Mouse (Mus musculus) layer of hippocampus, adult 9-11 months (tissue): ENCODE measurements around the gene Cyp2d10.
"Not testable (repeated sequence)": the region's sequence is repeated elsewhere in the genome, so short reads cannot be mapped to it uniquely, and the experiment has no call there.

Source experiments
- DNase-seq: peaks from one replicate; pipeline ENCODE4 v3.0.0; 2022

Cyp2d10 gene

DNA sequence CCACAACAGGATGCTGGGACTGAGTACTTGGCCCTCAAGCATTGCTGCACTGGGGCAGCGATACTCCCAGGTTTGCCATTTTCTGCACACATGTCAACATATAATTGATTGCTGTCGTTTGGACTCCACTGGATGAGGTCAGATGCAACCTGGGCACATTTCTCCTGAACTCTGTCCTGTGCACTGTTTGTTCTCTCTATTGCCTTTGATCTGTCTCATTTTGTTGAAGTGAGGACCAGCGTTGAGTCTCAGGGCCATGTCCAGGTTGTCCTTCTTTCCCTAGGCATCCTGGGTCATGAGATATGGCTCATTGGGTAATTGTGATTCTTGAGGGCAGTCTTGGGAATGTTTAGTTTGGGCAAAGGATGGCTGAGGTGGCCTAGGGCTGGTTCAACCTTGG, 11.0 kb downstream of the Cyp2d10 start:
- not testable (repeated sequence) for DNase-seq

DNA sequence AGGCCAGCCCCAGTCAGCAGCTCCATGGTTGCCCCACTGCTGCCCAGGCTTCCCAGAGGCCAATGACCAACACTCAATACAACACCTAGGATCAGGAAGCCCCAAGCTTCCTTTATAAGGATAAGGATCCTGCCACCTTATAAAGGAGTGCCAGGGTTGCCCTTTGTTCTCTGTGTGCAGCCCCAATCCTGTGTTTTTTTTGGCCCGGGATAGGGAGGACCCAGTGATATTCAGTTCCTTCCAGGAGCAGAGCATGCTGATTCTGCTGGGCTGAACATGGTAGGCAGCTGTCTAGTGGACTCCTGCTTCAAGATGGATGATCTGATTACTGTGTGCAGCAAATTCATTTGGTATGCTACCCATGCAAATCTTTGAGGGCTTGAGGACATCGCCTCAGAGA, 13.1 kb downstream of the Cyp2d10 start, which contains the start of gene Cyp2d11:
Cyp2d11 (minus strand) TSS at position 101 of the 400 bp plus-strand sequence.
- DNase-seq = not testable (repeated sequence)

DNA sequence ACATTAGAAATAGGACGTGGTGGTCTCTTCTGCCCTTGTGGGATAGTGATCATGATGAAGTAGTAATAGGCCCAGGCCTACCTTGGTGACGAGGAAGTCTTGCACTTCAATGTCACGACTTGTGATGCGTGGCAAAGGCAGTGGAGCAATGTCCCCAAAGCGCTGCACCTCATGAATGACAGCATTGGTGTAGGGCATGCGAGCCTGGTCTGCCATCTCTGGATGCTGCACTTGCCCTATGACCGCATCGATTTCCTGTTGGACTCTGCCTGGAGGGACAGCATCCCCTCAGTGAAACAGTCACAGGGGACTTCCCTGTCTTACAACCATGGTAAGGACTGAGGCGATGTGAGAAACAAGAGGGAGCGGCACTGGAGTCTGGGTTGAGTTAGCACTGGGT, 17.1 kb downstream of the Cyp2d10 start:
- DNase-seq = not testable (repeated sequence)

DNA sequence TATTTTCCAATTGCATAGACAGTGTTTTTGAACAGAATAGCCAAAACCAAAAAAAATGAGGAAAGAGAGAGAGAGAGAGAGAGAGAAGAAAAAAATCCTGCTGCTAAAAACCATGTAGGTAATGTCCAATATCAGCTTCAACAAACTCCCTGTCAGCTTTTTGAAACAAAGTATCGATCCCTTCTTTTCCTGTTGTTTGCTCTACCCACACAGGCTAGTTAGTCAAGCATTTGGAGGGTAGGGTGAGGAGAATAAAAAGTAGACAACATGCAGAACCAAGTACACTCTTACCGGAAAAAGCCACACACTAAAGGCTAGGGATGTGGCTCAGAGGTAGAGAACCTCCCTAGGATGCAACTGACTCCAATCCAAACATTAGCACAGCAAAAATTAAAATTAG, 21.3 kb downstream of the Cyp2d10 start:
- no peak for DNase-seq

DNA sequence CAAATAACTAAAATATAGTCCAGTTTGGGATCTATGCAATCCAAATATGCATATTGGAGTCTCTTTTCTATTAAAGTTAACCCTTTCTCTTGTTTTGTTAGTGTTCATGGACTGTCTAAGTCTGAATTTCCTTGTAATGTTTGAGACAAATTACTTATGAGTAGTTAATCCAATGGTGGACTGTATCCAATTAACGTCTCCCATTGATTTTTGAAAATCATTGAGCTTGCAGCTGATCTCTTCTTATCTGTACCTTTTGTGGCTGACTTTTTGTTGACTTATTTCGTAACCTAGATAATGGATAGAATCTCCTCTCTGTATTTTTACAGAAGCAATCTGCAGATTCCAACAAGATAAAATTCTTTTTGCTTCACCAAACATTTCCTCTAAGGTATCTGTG, 24.6 kb downstream of the Cyp2d10 start:
- no peak for DNase-seq

DNA sequence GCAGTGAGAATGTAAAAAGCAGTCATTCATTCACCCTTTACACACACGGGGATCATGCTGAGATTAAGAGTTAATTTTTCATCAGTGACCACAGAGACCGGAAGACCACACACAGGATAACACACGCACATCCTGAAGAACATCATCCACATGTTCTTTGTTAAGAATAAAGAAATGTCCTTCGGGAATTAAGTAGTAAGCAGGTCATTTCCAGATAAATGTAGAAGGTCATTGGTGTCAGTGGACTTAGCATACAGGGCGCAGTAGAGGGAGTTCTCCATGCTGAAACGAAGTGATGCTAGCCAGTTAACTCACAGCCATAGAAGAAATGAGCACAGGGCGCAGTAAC, 26.3 kb downstream of the Cyp2d10 start:
- no peak for DNase-seq

DNA sequence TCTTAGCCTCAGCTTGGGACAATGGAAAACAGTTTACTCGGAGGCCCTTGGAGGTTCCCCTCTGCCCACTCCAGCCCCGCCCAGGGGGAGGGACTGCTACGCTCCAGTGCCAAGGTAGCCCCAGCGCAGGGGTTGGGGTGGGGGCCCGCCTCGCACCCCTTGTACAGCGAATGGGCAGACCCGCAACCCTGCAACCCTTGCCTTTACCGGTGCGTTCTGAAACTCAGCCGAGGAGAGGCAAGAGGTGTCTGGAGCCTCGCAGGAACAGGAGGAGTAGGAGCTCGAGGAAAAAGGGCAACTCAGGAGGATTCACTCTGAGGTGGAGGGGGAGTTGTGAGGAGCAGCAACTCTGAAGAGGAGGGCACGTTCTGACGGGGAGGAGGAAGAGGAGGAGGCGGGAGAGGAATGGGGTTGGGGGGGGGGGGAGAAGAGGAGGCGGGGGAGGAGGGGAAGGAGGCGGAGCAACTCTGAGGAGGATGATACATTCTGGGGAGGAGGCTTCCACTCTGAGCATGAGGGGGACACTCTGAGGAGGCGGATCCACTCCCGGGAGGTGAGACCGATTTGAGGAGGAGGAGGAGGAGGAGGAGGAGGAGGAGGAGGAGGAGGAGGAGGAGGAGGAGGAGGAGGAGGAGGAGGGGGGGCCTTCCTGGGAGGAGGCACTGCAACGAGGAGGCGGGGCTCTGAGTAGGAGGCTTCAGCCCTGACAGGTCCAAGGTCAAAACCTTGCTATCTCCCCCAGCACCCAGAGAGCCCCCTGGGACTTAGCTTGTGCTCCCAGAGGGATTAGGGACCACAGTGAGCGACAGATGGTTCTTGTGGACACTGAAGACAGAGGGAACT, 26.9 kb downstream of the Cyp2d10 start, which contains the start of gene Cyp2d22:
Cyp2d22 (minus strand) TSS at position 390 of the 843 bp plus-strand sequence.
- no peak for DNase-seq

DNA sequence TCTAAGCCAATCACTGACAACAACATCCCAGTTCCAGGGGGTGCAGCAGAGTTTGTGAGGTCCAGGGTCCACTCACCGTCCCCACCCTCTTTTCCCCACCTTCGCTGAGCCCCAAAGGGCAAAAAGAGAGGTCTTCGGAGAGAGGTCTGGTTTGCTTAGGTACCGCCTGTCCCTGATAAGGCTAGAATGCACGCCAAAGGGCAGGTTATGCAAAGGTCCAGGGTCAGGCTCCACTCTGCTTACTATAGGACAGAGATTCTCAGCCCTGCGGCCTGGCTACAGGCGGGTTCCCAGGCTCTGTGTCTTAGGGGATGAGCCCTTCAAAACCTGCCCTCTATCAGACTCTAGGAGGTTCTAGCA, 27.5 kb downstream of the Cyp2d10 start:
- no peak for DNase-seq

DNA sequence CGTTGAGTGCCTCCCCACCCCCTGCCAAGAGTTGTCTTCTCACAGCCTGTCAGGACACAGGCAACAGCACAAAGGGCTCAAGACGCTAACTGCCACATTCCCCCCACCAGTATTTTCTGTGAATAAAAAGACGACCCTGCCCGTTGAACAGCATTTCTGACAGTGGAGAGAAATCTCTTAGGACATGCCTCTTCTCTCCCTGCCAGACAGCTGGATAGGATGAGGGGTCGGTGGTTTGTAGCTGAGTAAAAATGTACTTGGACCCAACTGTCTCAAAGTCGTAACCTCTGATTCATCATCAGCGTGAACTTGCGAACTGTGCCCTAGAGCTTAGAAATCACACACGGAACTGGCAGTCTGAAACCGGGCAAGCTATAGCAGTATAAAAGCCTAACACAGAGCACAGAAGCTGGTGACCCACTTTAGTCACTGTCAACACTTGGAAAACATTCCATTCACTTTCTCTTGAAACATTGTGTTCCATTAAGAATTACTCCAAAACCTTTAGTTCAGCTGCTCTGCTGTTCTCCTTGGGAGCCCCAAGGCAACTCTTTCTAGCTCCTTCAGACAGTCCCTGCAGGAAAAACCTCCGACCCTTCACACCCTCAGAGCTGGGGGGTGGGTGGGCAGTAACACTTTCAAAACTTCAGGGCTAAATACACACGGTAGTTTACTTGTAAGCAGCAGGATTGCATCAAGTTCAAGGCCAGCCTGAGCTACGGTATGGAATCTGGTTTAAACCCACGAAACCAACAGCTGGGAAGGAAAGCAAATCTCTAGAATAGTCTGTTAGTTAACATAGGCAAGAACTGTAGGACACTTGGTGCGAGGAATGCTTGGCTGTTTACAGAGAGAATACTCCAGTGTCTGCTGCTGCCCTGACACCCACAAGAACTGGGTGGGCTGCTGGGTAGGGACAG, 28.5 kb downstream of the Cyp2d10 start:
- DNase-seq = no peak

DNA sequence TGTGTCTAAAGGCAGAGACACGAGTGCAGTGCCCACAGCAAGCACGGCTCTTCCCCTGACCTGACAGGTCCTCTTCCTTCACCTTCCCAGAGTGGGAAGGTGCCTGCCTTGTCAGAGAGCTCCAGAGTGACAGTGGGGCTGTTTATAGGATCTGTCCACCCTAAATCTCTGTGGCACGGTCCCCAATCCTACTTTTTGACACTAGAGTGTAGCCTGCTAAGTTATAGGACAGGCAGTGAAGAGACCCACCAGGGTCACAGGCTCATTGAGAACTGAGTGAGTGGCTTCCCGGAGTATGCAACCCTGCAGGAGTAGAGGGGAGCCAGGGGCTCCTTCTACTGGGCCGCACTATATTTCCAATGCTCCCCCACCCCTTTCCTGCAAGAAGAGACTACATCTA, 29.3 kb downstream of the Cyp2d10 start:
- no peak for DNase-seq

DNA sequence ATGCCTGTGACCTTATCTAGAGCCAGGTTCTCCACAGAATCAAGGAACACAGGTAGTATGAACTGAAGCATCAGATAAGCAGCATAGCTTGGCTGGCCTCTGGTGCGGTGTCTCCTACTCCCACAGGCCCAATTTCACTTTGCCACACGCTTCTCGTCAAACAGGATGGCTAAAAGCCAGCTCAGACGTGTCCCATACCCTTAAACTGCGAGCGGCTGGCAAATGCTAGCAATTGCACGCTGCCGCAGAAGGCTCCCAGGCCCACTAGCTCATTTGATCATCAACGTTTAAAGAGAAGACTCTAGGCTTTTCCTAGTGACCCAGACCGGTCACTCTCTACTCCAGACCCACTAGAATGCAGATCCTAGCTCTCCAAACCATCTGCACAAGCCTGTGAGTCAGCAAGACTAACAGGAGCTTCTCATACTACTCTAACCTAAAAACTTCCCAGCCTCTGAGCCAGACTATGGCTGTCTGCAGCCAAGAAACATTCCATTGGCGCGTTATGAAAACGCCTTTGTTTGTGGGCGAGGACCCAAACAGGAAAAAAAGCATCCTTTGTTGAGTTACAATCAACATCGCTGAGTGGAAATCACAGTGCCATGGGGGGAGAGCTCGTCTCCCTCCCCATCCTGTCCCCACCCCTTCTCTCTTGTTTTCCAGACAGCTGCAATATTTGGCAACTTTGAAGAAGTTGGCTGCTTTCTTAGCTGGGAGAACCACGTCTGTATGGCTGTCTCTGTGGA, 30.4 kb downstream of the Cyp2d10 start:
- peak; percentile 84 for DNase-seq

DNA sequence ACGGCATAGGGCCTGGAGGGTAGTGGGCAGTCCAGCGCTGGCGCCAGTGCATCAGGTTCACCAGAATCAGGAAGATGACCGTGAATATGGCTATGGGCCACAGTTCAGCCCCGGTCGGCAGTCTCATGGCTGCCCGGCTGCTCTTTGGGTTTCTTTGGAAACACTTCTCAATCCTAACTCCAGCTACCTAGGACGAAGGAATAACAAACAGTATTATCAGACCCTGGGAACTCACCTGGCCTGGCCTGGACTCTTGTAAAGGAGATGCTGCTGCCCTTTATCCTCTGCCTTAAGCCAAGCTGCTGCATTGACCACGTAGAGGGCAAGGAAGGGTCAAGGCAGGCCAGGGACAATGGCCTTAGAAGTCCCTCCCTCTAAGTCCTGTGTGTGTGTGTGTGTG, 31.1 kb downstream of the Cyp2d10 start:
- no peak for DNase-seq

DNA sequence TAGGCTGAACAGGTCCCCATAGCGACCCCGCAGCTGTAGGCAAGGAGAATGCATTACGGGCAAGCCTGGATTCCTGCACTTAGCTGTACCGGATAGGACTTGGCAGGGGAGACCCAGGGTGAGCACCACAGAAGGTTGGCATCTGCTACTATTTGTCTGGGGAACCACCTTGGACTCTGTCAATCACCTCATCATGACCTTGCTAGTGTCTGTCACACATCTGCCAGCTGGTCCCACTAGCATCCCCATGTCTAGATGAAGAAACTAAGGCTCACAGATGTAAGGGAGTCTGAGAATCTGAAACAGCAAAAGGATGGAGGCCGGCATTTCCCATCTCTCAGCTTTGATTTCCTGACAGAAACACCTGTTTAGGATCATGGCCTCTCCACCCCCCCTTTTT, 32.6 kb downstream of the Cyp2d10 start:
- DNase-seq = no peak

DNA sequence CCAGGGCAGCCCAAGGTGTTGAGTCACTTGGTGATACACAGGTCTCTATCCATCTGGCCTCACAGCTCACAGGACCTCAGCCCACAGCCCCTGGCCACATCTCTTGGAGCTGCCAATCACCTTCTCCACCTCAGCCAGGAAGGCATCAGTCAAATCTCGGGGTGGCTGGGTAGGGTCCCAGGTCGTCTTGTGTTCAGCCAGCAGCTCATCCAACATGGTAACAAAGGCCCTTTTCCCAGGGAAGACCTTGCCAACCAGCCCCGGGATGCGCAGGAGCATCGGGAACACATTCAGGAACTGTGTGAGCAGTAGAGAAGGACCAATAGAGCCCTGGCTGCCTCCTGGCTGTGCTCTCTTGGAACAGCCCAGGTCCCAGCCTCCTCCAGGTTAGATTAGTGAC, 34.0 kb downstream of the Cyp2d10 start:
- DNase-seq = no peak

DNA sequence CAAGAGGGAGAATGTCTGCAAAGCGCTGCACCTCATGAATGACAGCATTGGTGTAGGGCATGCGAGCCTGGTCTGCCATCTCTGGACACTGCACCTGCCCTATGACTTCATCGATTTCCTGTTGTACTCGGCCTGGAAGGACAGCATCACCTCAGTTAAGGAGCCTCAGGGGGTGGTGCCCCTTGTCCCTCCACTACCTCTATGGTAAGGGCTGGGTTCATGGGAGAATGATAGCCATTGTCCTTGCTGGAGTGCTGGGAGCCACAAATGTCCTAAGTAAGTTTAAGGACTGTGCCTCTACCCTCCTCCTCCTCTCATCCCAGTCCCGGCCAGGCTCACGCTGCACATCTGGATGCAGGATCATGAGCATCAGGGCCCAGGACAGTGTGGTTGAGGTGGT, 34.5 kb downstream of the Cyp2d10 start:
- DNase-seq = no peak

DNA sequence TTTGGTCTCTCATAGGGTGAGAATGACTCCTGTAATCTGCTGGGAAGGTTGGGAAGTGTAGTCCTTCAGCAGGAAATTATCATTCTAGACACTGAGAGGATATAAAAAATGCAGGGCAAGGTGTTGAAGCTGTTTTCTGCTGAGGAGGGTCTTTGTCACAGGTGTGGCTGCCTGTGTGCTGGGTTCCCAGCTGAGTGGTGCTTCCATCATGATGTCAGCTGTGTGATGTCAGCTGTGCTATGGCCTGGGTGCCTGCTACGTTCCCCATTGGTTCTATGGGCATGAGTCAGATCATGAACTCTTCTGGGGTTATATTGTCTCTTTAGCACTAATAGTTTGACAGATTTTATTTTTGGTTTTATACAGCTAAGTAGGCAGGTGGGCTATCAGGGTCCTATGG, 38.1 kb downstream of the Cyp2d10 start:
- no peak for DNase-seq

DNA sequence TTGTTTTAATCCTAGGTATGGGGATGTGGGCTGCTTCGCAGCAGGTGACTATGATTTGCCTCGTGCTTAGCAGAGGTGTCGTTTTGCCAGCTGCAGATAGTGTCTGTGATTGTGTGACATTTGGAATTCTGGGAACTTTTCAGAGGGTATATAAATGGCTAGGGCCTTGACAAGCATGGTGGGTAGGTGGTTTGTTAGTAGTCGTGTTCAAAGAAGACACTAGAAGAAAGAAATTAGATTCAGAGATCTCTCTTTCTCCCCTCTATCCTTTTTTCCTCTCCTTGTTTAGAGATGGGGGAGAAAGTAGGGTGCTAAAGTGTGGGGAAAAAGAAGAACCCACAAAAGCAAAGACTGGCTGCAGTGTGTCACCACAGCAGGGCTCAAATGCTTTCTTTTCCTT, 38.8 kb downstream of the Cyp2d10 start:
- no peak for DNase-seq

DNA sequence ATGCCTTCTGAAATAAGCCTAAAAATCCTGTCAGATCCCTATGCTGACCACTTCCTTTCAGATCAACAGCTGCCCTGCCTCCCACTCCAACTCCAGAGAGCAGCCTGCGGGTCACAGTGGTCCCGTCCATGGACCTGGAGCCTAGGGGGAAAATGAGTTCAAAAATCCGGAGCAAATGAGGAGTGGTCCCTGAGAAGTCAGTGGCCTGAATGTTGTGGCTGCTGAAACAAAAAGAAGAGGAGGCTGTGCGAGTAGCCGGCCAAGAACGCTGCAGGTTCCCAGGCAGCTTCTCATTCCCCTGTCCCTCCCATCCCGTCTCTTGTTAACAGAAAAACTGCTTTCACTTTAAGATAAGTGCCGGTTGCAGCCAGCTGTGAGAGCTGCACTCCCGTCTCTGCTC, 42.4 kb downstream of the Cyp2d10 start:
- DNase-seq = not testable (repeated sequence)

DNA sequence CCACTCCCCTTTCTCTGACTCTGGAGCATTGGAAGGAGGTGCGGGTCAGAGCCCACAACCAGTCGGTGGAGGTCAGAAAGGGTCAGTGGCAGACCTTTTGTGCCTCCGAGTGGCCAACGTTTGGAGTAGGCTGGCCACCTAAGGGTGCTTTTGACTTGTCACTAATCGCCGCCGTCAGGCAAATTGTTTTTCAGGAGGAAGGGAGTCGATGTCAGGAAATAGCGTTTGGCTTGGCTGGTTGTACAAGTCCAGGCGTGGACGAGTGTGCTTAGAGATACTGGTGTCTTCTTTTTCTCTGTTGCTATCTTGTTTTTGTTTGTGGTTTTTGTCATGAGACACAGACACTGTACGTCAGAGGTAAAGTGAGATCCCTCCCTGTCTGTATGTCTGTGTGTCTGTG, 43.2 kb downstream of the Cyp2d10 start:
- DNase-seq = not testable (repeated sequence)

DNA sequence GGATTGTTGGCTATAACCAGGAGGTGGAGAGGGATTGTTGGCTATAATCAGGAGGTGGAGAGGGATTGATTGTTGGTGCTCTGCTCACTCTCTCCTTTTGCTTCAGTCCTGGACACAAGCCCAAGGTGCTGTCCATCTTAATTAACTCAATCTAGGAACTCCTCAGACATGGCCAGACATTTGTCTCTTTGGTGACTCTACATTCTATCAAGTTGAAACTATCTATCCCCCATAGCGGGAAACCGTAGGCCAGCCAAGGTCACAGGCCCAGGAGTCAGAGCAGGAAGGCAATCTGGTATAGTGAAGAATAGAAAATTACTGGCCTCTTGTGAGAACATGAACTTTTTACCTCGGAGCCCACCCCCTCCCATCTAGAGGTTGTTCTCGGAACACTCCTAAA, 44.8 kb downstream of the Cyp2d10 start:
- DNase-seq = no peak

DNA sequence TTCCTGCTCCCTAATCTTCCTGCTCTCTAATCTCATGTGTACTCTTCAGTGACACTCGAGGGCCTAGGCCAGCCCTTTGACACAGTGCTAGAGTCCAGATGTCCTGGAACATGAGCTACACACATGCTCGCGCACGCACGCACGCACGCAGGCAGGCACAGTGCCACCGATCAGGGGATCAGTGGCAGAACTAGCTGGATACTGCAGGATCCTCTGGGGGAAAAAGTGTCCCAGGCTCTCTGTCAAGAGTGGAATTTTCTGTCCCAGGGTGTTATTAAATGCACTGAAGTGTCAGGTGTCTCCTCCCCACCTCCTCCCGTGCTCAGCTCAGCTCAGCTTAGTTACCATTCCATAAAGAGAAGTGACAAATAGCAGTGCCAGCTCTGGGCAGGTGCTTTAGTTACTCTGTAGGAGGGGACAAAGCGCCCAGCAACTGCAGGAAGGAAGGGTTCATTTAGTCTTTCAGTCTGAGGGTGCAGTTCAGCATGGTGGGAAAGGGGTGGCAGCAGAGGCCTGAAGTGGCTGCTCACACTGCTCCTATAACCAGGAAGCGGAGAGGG, 45.5 kb downstream of the Cyp2d10 start:
- DNase-seq = peak; percentile 1

DNA sequence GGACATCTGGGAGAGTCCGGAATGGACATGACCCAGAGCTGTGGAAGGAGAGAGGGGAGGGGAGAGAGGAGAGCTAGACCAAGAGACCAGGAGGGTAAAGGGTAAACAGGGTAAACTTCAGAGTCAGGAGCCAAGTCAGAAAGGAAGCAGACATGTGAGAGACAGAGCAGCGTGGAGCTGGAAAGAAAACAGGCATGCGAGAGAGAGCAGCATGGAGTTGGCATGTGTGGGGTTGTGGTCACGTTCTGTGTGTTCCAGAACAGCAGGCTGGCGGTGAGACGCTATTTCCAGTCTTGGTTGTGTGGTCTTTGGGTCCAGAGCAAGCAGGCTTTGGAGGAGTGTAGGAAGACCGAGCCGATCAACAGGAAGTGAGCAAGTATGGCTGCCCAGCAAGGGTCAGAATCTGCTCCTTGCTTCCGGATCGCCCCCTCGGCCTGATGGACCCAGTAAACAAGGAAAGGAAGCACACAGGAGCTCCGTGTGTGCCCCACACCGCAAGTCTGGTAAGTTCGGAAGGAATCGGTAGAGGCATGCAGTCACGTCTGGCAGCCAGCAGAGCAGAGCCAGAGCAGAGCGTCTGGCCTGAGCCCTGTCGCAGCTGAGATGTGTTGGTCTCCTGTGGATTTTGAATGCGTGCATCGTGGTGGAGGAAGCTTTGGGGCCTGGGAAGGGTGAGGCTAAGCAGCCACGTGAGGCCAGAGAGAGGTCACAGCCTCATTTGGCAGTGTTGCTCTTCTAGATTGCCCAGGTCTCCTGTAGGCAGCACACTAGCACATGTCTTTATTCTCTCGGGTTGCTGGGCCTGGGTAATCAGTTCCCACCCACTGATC, 48.3 kb downstream of the Cyp2d10 start:
- no peak for DNase-seq
